Mouse (Mus musculus) intestine, embryonic 16.5 days (tissue): ENCODE results near the gene Antxr1. TPM values are rescaled to one million over a fixed set of nuclear protein-coding genes. Genes with fewer than 3 reads are reported as not detected.

Experiments used
- ATAC-seq: fragments of 200-750 bp; cut with Nextera tagmentation; 2 replicates; pipeline ENCODE4 v1.8.0; 2017; ENCODE audit warnings: moderate TSS enrichment, moderate library complexity
- H3K27ac ChIP-seq: fragments of 300-500 bp; sonication (generic); 2 replicates; pipeline ENCODE4 v1.5.1; 2014; ENCODE audit warnings: mild to moderate bottlenecking, low read length
- H3K27me3 ChIP-seq: fragments of 300-500 bp; sonication (generic); replicated peaks from 2 replicates; pipeline ENCODE4 v1.6.1; 2014; ENCODE audit warnings: low read length, control low read depth, mixed read lengths; ENCODE audit not compliant: control insufficient read depth, insufficient read depth
- H3K36me3 ChIP-seq: fragments of 300-500 bp; sonication (generic); 2 replicates; pipeline ENCODE4 v1.6.1; 2014; ENCODE audit warnings: low read length, control low read depth; ENCODE audit not compliant: control insufficient read depth, insufficient read depth
- H3K4me1 ChIP-seq: fragments of 300-500 bp; sonication (generic); 2 replicates; pipeline ENCODE4 v1.6.1; 2014; ENCODE audit warnings: low read length, control low read depth, mixed read lengths; ENCODE audit not compliant: control insufficient read depth, insufficient read depth
- H3K4me2 ChIP-seq: fragments of 300-500 bp; sonication (generic); 2 replicates; pipeline ENCODE4 v1.6.1; 2014; ENCODE audit warnings: low read depth, low read length, control low read depth
- H3K4me3 ChIP-seq: fragments of 300-500 bp; sonication (generic); 2 replicates; pipeline ENCODE4 v1.5.1; 2014; ENCODE audit warnings: mild to moderate bottlenecking, low read length
- H3K9ac ChIP-seq: fragments of 300-500 bp; sonication (generic); 2 replicates; pipeline ENCODE4 v1.6.1; 2014; ENCODE audit warnings: low read depth, low read length
- H3K9me3 ChIP-seq: fragments of 300-500 bp; sonication (generic); 2 replicates; pipeline ENCODE4 v1.6.1; 2016; ENCODE audit warnings: low read length, control low read depth; ENCODE audit not compliant: control insufficient read depth
- WGBS: fragments of 180-500 bp; shearing (Covaris S2); extraction: QIAGEN DNeasy Blood & Tissue Kit; methylation state at CpG from one replicate; pipeline ENCODE4 v1.1.7; 2014; 5-methylcytosine and 5-hydroxymethylcytosine counted together
- polyA plus RNA-seq: library from polyadenylated mRNA; unstranded; fragments of >200 nt; fragmentation: Nextera tagmentation; extraction: Ambion mirVana; gene quantifications from 2 replicates; pipeline ENCODE4 v1.2.1, GENCODE M21; 2015

Antxr1 gene
- polyA plus RNA-seq, 1 experiment from 2014 or later: 3.9 TPM

GRCm38 (mm10) chr6:87244117-87245100 lies 91.2 kb downstream of the Antxr1 start:
- H3K4me3 ChIP-seq: no peak overlapping the region
- ATAC-seq: no peak
- no peaks in the 10 kb centered on the region for H3K4me1 ChIP-seq
- H3K27me3 ChIP-seq: no peaks in the 10 kb centered on the region
- no peak overlapping the region for H3K27ac ChIP-seq
- H3K9ac ChIP-seq: no peak overlapping the region
- WGBS: 70% methylated on average over 9 of the region's 9 CpGs
- H3K36me3 ChIP-seq: peaks cover 4% of the 10 kb centered on the region; the same call in 1 of the 2 replicates
- H3K4me2 ChIP-seq: no peak overlapping the region
- H3K9me3 ChIP-seq: no peaks in the 10 kb centered on the region

DNA sequence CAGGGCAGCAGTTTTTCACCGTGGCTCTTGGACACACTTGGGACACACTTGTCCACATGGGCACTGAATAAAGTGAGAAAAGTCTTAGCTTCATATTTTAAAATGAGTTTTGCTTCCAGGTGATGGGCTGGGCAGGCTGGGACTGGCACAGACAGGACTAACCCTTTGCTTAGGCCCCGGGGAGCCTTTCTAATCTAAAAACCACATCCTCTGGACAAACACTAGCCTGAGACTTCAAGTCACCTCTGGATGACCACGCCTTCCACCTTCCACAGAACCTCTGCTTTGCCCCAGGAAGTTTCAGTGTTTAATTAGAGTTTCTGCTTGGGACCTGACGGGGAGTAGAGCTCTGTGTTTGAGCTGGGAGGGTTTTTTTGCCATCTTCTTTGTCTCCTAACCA lies 98.4 kb downstream of the Antxr1 start:
- no peak for ATAC-seq
- 65% methylated on average over 4 of the region's 4 CpGs for WGBS
- Histone ChIP-seq H3K27ac (no peak overlapping the region), H3K9me3 (no peaks in the 10 kb centered on the region), H3K4me2 (no peak overlapping the region), H3K4me1 (no peaks in the 10 kb centered on the region), H3K9ac (no peak overlapping the region), H3K27me3 (no peaks in the 10 kb centered on the region), H3K4me3 (no peak overlapping the region), H3K36me3 (peaks cover 7% of the 10 kb centered on the region; the same call in 1 of the 2 replicates)

- Histone ChIP-seq H3K27ac (no peak overlapping the region), H3K4me1 (no peaks in the 10 kb centered on the region), H3K27me3 (no peaks in the 10 kb centered on the region), H3K36me3 (0 out of 2 replicates have a peak, but pooled peaks cover 3% of the 10 kb centered on the region), H3K9ac (no peak overlapping the region), H3K9me3 (no peaks in the 10 kb centered on the region), H3K4me2 (no peak overlapping the region), H3K4me3 (no peak overlapping the region)
- ATAC-seq: no peak
- WGBS: 33% methylated on average over 8 of the region's 8 CpGs
Measured at GRCm38 (mm10) chr6:87236061-87236460, 99.6 kb downstream of the Antxr1 start.

DNA sequence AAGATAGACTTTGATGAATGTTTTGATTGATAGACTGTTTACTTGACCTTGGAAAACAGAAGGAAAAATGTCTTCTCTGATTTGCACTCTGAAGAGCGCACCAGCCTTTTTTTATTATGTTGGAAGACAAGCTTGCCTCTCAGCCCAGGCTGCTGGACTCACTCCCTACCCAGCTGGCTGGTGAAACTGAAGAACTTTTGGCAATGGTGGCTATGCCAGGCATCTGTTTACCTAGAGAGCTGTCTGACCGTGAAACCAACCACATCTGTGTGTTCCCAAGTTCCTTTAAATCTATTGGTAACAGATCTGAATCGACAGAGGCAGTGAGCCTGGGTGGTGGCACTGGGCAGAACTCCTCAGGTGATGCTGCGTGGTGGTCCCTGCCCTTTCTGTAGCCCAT lies 102.5 kb downstream of the Antxr1 start:
- no peaks in the 10 kb centered on the region for H3K27me3 ChIP-seq
- H3K36me3 ChIP-seq: no peaks in the 10 kb centered on the region
- H3K9me3 ChIP-seq: no peaks in the 10 kb centered on the region
- H3K4me2 ChIP-seq: no peak overlapping the region
- H3K27ac ChIP-seq: no peak overlapping the region
- H3K4me3 ChIP-seq: no peak overlapping the region
- WGBS: 76% methylated on average over 4 of the region's 4 CpGs
- no peak overlapping the region for H3K9ac ChIP-seq
- ATAC-seq: no peak
- H3K4me1 ChIP-seq: no peaks in the 10 kb centered on the region

GRCm38 (mm10) chr6:87230041-87230440 lies 105.6 kb downstream of the Antxr1 start:
- no peak overlapping the region for H3K27ac ChIP-seq
- ATAC-seq: no peak
- no peak overlapping the region for H3K4me3 ChIP-seq
- no peak overlapping the region for H3K4me2 ChIP-seq
- H3K4me1 ChIP-seq: no peaks in the 10 kb centered on the region
- H3K9me3 ChIP-seq: no peaks in the 10 kb centered on the region
- H3K36me3 ChIP-seq: no peaks in the 10 kb centered on the region
- H3K27me3 ChIP-seq: no peaks in the 10 kb centered on the region
- 93% methylated on average over 2 of the region's 2 CpGs for WGBS
- H3K9ac ChIP-seq: no peak overlapping the region

DNA sequence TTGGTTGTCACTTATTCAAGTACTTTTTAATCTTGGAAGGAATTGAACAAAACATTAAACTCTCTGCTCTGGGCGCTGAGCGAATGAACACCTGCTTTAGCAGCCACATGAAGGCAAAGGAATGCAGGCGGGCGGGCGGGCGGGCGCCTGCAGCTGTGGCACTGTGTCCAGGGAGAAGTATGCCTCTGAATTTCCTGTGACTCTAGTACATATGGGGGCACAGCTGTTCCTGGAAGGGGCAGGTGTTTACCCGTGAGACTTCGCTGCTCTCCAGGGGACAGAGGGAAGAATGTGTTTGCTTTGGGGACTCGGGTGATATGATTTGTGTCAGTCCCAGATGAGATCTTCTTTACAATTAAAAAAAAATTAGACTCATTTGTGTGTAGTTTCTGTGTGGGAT lies 107.7 kb downstream of the Antxr1 start:
- H3K27ac ChIP-seq: no peak overlapping the region
- H3K36me3 ChIP-seq: no peaks in the 10 kb centered on the region
- no peak overlapping the region for H3K4me3 ChIP-seq
- H3K27me3 ChIP-seq: no peaks in the 10 kb centered on the region
- H3K4me1 ChIP-seq: no peaks in the 10 kb centered on the region
- no peak overlapping the region for H3K4me2 ChIP-seq
- no peak overlapping the region for H3K9ac ChIP-seq
- no peaks in the 10 kb centered on the region for H3K9me3 ChIP-seq
- ATAC-seq: no peak
- 59% methylated on average over 10 of the region's 10 CpGs for WGBS

- 78% methylated on average over 4 of the region's 4 CpGs for WGBS
- no peak for ATAC-seq
- H3K27ac ChIP-seq: no peak overlapping the region
Measured at GRCm38 (mm10) chr6:87226315-87226714, 109.3 kb downstream of the Antxr1 start.

DNA sequence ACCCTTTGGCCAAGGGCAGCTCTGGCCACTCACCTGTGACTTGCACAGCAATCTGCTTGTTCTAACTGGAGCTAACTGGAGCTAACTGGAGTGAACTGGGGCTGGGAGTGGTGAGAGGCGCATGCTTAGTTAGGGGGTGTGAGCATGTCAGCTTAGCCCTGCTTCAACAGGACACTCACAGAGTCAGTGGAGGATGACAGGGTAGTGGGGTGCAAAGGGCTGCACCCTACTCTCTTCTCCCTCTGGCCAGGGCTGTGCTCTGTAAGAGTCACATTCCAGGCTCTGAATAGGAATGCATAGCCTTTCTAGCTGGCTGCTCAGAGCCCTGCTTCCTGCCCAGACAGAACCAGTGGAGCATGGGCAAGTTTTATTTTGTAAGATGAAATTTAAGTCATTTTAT lies 110.3 kb downstream of the Antxr1 start:
- Histone ChIP-seq H3K9ac (no peak overlapping the region), H3K9me3 (no peaks in the 10 kb centered on the region), H3K4me1 (no peaks in the 10 kb centered on the region), H3K36me3 (no peaks in the 10 kb centered on the region), H3K27ac (no peak overlapping the region), H3K27me3 (no peaks in the 10 kb centered on the region), H3K4me3 (no peak overlapping the region), H3K4me2 (no peak overlapping the region)
- 100% methylated on average over 1 of the region's 1 CpGs for WGBS
- no peak for ATAC-seq

More at GRCm38 (mm10) chr6:87226315-87226714, 109.3 kb downstream of the Antxr1 start:
- no peaks in the 10 kb centered on the region for H3K9me3 ChIP-seq
- H3K36me3 ChIP-seq: no peaks in the 10 kb centered on the region
- no peak overlapping the region for H3K9ac ChIP-seq
- no peak overlapping the region for H3K4me3 ChIP-seq
- H3K27me3 ChIP-seq: no peaks in the 10 kb centered on the region
- no peak overlapping the region for H3K4me2 ChIP-seq
- H3K4me1 ChIP-seq: no peaks in the 10 kb centered on the region

GRCm38 (mm10) chr6:87222854-87223631 lies 112.6 kb downstream of the Antxr1 start:
- Histone ChIP-seq H3K9ac (no peak overlapping the region), H3K36me3 (no peaks in the 10 kb centered on the region), H3K4me2 (no peak overlapping the region), H3K4me3 (no peak overlapping the region), H3K9me3 (no peaks in the 10 kb centered on the region), H3K27me3 (no peaks in the 10 kb centered on the region), H3K27ac (no peak overlapping the region), H3K4me1 (no peaks in the 10 kb centered on the region)
- ATAC-seq: no peak
- WGBS: 40% methylated on average over 10 of the region's 10 CpGs
